Comparison of ENCODE assay signal across 22 mouse cellular contexts in the genomic region with DNA sequence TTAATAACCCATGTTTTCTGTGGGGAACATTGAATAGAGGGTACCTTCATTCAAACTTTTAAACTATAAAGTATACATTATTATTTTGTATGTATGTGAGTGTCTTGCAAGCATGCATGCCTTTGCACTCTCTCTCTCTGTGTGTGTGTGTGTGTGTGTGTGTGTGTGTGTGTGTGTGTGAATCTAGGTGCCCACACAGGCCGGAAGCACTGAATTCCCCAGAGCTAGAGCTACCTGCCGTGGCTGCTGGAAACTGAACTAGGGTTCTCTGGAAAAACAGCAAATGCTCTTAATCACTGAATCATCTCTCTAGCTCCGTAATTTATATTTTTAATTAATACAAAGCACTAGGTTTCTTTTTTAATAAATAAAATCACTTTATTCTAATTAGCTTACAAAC. TPM values are rescaled to one million over a fixed set of nuclear protein-coding genes. Genes with fewer than 3 reads are reported as not detected.
DNase-seq lines count a peak whose midpoint lies in the region; ATAC-seq lines count a peak whose summit lies in the region.
"Had no signal": no experiment of that assay in that cellular context is flagged by ENCODE, and none has a peak within 500 bp of the region (broad histone marks: within the 10 kb centered on the region; RNA-seq: fewer than 3 reads in every experiment).

No protein-coding gene starts in this region.

- H3K9me3 ChIP-seq in midbrain, embryonic 13.5 days: no peaks in the 10 kb centered on the region
- H3K9me3 ChIP-seq: embryonic facial prominence, embryonic 12.5 days; forebrain, embryonic 12.5 days; hindbrain, embryonic 13.5 days; limb, embryonic 15.5 days; liver, embryonic 15.5 days; lung, embryonic 15.5 days; midbrain, embryonic 12.5 days; neural tube, embryonic 13.5 days had no signal

- H3K36me3 ChIP-seq in macrophage (ENCODE audit: inconsistent target): no peaks in the 10 kb centered on the region
- H3K36me3 ChIP-seq in midbrain, embryonic 13.5 days: no peaks in the 10 kb centered on the region
- H3K36me3 ChIP-seq: embryonic facial prominence, embryonic 12.5 days; forebrain, embryonic 12.5 days; hindbrain, embryonic 13.5 days; limb, embryonic 15.5 days; liver, embryonic 15.5 days; lung, embryonic 15.5 days; midbrain, embryonic 12.5 days; neural tube, embryonic 13.5 days had no signal

- no peaks in the 10 kb centered on the region for H3K79me2 ChIP-seq in macrophage (ENCODE audit: inconsistent target)

- whole genome bisulfite sequencing in macrophage (ENCODE audit: missing documents): 39% methylated on average over 3 of the region's 3 CpGs
- WGBS in midbrain, embryonic 13.5 days: 90% methylated on average over 3 of the region's 3 CpGs

- 0 out of 2 replicates have a peak, but pooled peaks cover 2% of the 10 kb centered on the region for H3K27me3 ChIP-seq in midbrain, embryonic 13.5 days
- H3K27me3 ChIP-seq: hindbrain, embryonic 13.5 days; limb, embryonic 15.5 days; liver, embryonic 15.5 days had no signal

- no peak overlapping the region for H3K27ac ChIP-seq in macrophage
- H3K27ac ChIP-seq in midbrain, embryonic 13.5 days: no peak overlapping the region
- H3K27ac ChIP-seq: embryonic facial prominence, embryonic 12.5 days; forebrain, embryonic 12.5 days; hindbrain, embryonic 13.5 days; kidney, postnatal 0 days; left cerebral cortex, adult 2 months; limb, embryonic 15.5 days; liver, embryonic 15.5 days; lung, embryonic 15.5 days; midbrain, embryonic 12.5 days; neural tube, embryonic 13.5 days had no signal

- no peaks in the 10 kb centered on the region for H3K4me1 ChIP-seq in midbrain, embryonic 13.5 days (replicated peaks)
- H3K4me1 ChIP-seq: embryonic facial prominence, embryonic 12.5 days; forebrain, embryonic 12.5 days; hindbrain, embryonic 13.5 days; limb, embryonic 15.5 days; liver, embryonic 15.5 days; lung, embryonic 15.5 days; midbrain, embryonic 12.5 days; neural tube, embryonic 13.5 days had no signal

- peak; percentile 74 for ATAC-seq in CD4-positive, CD25-positive, alpha-beta regulatory T cell, adult 4 months
- no peak for ATAC-seq in midbrain, embryonic 13.5 days

- H3K4me2 ChIP-seq in midbrain, embryonic 13.5 days (replicated peaks): no peak overlapping the region
- H3K4me2 ChIP-seq: embryonic facial prominence, embryonic 12.5 days; forebrain, embryonic 12.5 days; hindbrain, embryonic 13.5 days; limb, embryonic 15.5 days; liver, embryonic 15.5 days; lung, embryonic 15.5 days; midbrain, embryonic 12.5 days; neural tube, embryonic 13.5 days had no signal

- DNase-seq in B cell, adult 2 months: peak; percentile 19 to 48
- DNase-seq in thymus, postnatal 14 days: peak; percentile 38
- DNase-seq in urinary bladder, postnatal 14 days (ENCODE audit: low spot score): no peak
- no peak for DNase-seq in adrenal gland, postnatal 36 days
- DNase-seq: kidney, adult 2 months; left cerebral cortex, postnatal 4 days; right cerebral cortex, adult 18-20 months; right cerebral cortex, postnatal 4 days had no signal

- H3K4me3 ChIP-seq in macrophage (ENCODE audit: inconsistent target): peak overlapping the region; percentile 12; the same call in 1 of the 2 replicates
- H3K4me3 ChIP-seq in midbrain, embryonic 13.5 days (replicated peaks): no peak overlapping the region
- H3K4me3 ChIP-seq: embryonic facial prominence, embryonic 12.5 days; erythroblast, embryonic 14.5 days; forebrain, embryonic 12.5 days; hindbrain, embryonic 13.5 days; left cerebral cortex, adult 2 months; limb, embryonic 15.5 days; liver, embryonic 15.5 days; lung, embryonic 15.5 days; midbrain, embryonic 12.5 days; neural tube, embryonic 13.5 days had no signal

- H3K9ac ChIP-seq in midbrain, embryonic 13.5 days (replicated peaks): no peak overlapping the region
- H3K9ac ChIP-seq: embryonic facial prominence, embryonic 12.5 days; forebrain, embryonic 12.5 days; hindbrain, embryonic 13.5 days; limb, embryonic 15.5 days; liver, embryonic 15.5 days; lung, embryonic 15.5 days; midbrain, embryonic 12.5 days; neural tube, embryonic 13.5 days had no signal

RNA-seq across cellular contexts. Expression of a gene that starts 59.1 kb away (rescaled TPM):
- polyA plus RNA-seq in CD4-positive, CD25-positive, alpha-beta regulatory T cell, adult 4 months (2017; shearing (Covaris generic)): 10 to 100 TPM; 42.7 to 57.1 TPM
- 10 to 100 TPM; 17.8 to 56.4 (median 29.2) TPM for total RNA-seq in macrophage (2018; cell fraction: chromatin; rRNA removed)
- 10 to 100 TPM; 56.6 to 81.9 (median 67.6) TPM for total RNA-seq in macrophage (2018; cell fraction: cytosol; rRNA removed)
- 10 to 100 TPM; 23.8 to 66.7 (median 42.7) TPM for total RNA-seq in macrophage (2018; cell fraction: nucleus; rRNA removed)
- 65.8 to 95.1 TPM (median 67.1 TPM) in 3 replicates for polyA plus RNA-seq in macrophage (2018)
- polyA plus RNA-seq in midbrain, embryonic 13.5 days (2015; fragmentation: Nextera tagmentation; extraction: Ambion mirVana): 53.3 and 55.8 TPM in 2 replicates
- 10 to 100 TPM; 49.9 to 52.0 TPM for total RNA-seq in adrenal gland, postnatal 36 days (2021)

Comparison
In these comparisons a context has a peak if more than half of its experiments do, and no peak if none do; other contexts are left out.
1. DNase-seq: peak in B cell, adult 2 months (2 of 2) and thymus, postnatal 14 days (single experiment); none in urinary bladder, postnatal 14 days (single experiment) and adrenal gland, postnatal 36 days (0 of 2).